Mouse (Mus musculus): ENCODE measurements around the gene Ciao2b. TPM values are rescaled to one million over a fixed set of nuclear protein-coding genes. Genes with fewer than 3 reads are reported as not detected.

Ciao2b gene
- polyA plus RNA-seq, 1 experiment, result 88.1 TPM

- TF ChIP-seq GATA1 (IDR thresholded peaks at IDR 0.05; ENCODE audit: low read length), result no peak
Measured at GRCm38 (mm10) chr8:104597656-104598055, 44.1 kb downstream of the Ciao2b start.

GRCm38 (mm10) chr8:104595773-104596536 is 45.8 kb downstream of the Ciao2b start:
- peak; percentile 32 for TF ChIP-seq GATA1 (IDR thresholded peaks at IDR 0.05; ENCODE audit: low read length)

GRCm38 (mm10) chr8:104594611-104595362 is 47.0 kb downstream of the Ciao2b start:
- TF ChIP-seq GATA1 (IDR thresholded peaks at IDR 0.05; ENCODE audit: low read length), result no peak

GRCm38 (mm10) chr8:104593536-104594325 is 48.0 kb downstream of the Ciao2b start:
- TF ChIP-seq GATA1 (IDR thresholded peaks at IDR 0.05; ENCODE audit: low read length), result no peak

- no peak for TF ChIP-seq GATA1 (IDR thresholded peaks at IDR 0.05; ENCODE audit: low read length)
Measured at GRCm38 (mm10) chr8:104592566-104592965, 49.2 kb downstream of the Ciao2b start.

GRCm38 (mm10) chr8:104591856-104592255 is 49.9 kb downstream of the Ciao2b start:
- no peak for TF ChIP-seq GATA1 (IDR thresholded peaks at IDR 0.05; ENCODE audit: low read length)

GRCm38 (mm10) chr8:104591133-104591834 is 50.5 kb downstream of the Ciao2b start, which contains the start of gene Pdp2:
Gene Pdp2, plus strand, starts transcription at chr8:104591451.
- TF ChIP-seq GATA1 (IDR thresholded peaks at IDR 0.05; ENCODE audit: low read length), result no peak

GRCm38 (mm10) chr8:104590284-104590683 is 51.5 kb downstream of the Ciao2b start:
- no peak for TF ChIP-seq GATA1 (IDR thresholded peaks at IDR 0.05; ENCODE audit: low read length)

Other genes starting within 250 kb of the Ciao2b start
- gene Cmtm4, start 246.2 kb downstream of the Ciao2b start, polyA plus RNA-seq (2012), result not detected in 2 replicates
- gene Dync1li2, start 198.9 kb downstream of the Ciao2b start, polyA plus RNA-seq (2012), result 22.0 and 28.3 TPM in 2 replicates
- gene Terb1, start 132.1 kb downstream of the Ciao2b start, polyA plus RNA-seq (2012), result not detected in 2 replicates
- 5.5 and 8.9 TPM in 2 replicates for gene Nae1, start 107.3 kb downstream of the Ciao2b start, polyA plus RNA-seq (2012)
- gene Car7, start 107.3 kb downstream of the Ciao2b start, polyA plus RNA-seq (2012), result 0.10 and 0.36 TPM in 2 replicates
- gene Pdp2, start 50.5 kb downstream of the Ciao2b start, polyA plus RNA-seq (2012), result 4.0 and 4.6 TPM in 2 replicates
- not detected in 2 replicates for gene Cdh16, start 17.6 kb downstream of the Ciao2b start, polyA plus RNA-seq (2012)
- gene Rrad, start 10.6 kb downstream of the Ciao2b start, polyA plus RNA-seq (2012), result 2.5 and 3.1 TPM in 2 replicates
- not detected in 2 replicates for gene Ces2a, start 92.0 kb upstream of the Ciao2b start, polyA plus RNA-seq (2012)
- not detected in 2 replicates for gene Ces2b, start 189.6 kb upstream of the Ciao2b start, polyA plus RNA-seq (2012)
- not detected in 2 replicates for gene Ces2c, start 205.1 kb upstream of the Ciao2b start, polyA plus RNA-seq (2012)